Mouse (Mus musculus) neural tube, embryonic 15.5 days (tissue): ENCODE data around the gene Dusp23. TPM values are rescaled to one million over a fixed set of nuclear protein-coding genes. Genes with fewer than 3 reads are reported as not detected.

ENCODE experiments used
- ATAC-seq: fragments of 200-750 bp; cut with Nextera tagmentation; 2 replicates; pipeline ENCODE4 v1.8.0; 2017; ENCODE audit warnings: mild to moderate bottlenecking, moderate TSS enrichment, moderate library complexity; ENCODE audit not compliant: low FRiP score
- H3K27ac ChIP-seq: fragments of 300-500 bp; sonication (generic); replicated peaks from 2 replicates; pipeline ENCODE4 v1.5.1; 2015; ENCODE audit warnings: mild to moderate bottlenecking, inconsistent platforms
- H3K27me3 ChIP-seq: fragments of 300-500 bp; sonication (generic); replicated peaks from 2 replicates; pipeline ENCODE4 v1.6.1; 2015; ENCODE audit warnings: inconsistent platforms
- H3K36me3 ChIP-seq: fragments of 300-500 bp; sonication (generic); 2 replicates; pipeline ENCODE4 v1.6.1; 2015; ENCODE audit warnings: inconsistent platforms
- H3K4me1 ChIP-seq: fragments of 300-500 bp; sonication (generic); 2 replicates; pipeline ENCODE4 v1.6.1; 2015; ENCODE audit warnings: inconsistent platforms
- H3K4me2 ChIP-seq: fragments of 300-500 bp; sonication (generic); 2 replicates; pipeline ENCODE4 v1.6.1; 2015; ENCODE audit warnings: inconsistent platforms, mild to moderate bottlenecking, moderate library complexity
- H3K4me3 ChIP-seq: fragments of 300-500 bp; sonication (generic); replicated peaks from 2 replicates; pipeline ENCODE4 v1.5.1; 2015; ENCODE audit warnings: mild to moderate bottlenecking, inconsistent platforms
- H3K9ac ChIP-seq: fragments of 300-500 bp; sonication (generic); replicated peaks from 2 replicates; pipeline ENCODE4 v1.6.1; 2015; ENCODE audit warnings: mild to moderate bottlenecking, inconsistent platforms
- H3K9me3 ChIP-seq: fragments of 300-500 bp; sonication (generic); replicated peaks from 2 replicates; pipeline ENCODE4 v1.6.1; 2016; ENCODE audit warnings: inconsistent platforms
- WGBS: fragments of 180-500 bp; shearing (Covaris S2); methylation state at CpG from one replicate; pipeline ENCODE4 v1.1.7; 2015; ENCODE audit warnings: mixed read lengths; 5-methylcytosine and 5-hydroxymethylcytosine counted together
- polyA plus RNA-seq: library from polyadenylated mRNA; unstranded; fragments of >200 nt; fragmentation: Nextera tagmentation; extraction: Ambion mirVana; gene quantifications from 2 replicates; pipeline ENCODE4 v1.2.1, GENCODE M21; 2015

Dusp23 gene
- polyA plus RNA-seq, 1 experiment from 2014 or later, result 15.5 TPM

DNA sequence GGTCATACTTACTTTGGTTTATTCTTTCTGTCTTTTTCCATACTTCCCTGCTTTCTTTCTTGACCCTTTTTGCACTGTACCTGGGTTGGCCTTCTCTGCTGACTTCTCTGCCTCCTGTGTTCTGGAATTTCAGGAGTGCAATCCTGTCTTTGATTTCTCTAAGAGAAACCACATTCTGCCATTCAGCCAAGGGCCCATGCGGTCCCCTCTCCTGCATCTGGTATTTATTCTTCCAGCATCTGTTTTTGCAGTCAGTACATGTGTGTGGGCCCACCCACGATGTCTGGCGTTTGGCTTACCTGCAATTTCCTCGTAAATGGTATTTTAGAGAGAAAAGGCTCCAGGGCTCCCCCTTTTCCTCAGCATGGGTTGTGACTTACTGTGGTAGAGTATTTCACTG is 14.6 kb downstream of the Dusp23 start:
- Histone ChIP-seq H3K27me3 (no peaks in the 10 kb centered on the region; the same call in 1 of the 2 replicates), H3K9ac (no peak overlapping the region), H3K4me1 (peaks cover 25% of the 10 kb centered on the region), H3K4me2 (no peak overlapping the region), H3K36me3 (no peaks in the 10 kb centered on the region), H3K9me3 (no peaks in the 10 kb centered on the region), H3K4me3 (no peak overlapping the region), H3K27ac (no peak overlapping the region)
- ATAC-seq, result no peak
- WGBS, result 24% methylated on average over 4 of the region's 4 CpGs

DNA sequence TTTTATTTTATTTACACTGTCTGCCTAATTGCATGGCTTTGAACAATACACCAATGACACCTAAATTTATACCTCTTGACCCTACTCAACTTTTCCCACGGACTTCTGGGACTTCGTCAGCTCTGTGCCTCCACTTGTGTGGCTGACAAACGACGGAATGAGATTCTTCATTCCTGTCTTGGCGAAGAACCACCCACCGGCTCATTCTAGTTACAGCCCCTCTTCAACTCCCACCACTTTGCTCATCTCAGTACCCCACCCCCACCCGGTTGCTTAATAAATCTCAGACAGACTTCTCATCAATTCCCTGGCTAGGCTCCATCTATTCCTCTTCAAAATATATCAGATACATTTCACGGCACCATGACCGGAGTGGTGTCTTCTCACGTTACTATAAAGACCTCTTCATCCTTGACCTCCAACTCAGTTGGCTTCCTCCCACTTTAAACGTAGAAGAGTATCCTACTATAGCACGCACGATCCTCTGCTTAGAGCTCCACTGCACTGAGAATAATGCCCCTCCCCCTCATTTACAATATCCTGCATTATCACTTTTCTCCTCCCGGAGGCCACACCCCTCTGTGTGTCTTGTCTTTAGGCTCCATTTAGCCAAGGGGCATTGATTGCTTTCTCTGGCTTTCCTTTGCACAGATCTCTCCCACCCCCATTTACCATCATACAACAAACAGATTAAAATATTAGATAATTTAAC is 15.2 kb downstream of the Dusp23 start:
- Histone ChIP-seq H3K9me3 (no peaks in the 10 kb centered on the region), H3K36me3 (no peaks in the 10 kb centered on the region), H3K4me3 (peak overlapping the region; percentile 46), H3K4me1 (peaks cover 25% of the 10 kb centered on the region), H3K27ac (no peak overlapping the region), H3K4me2 (peak overlapping the region; percentile 77), H3K9ac (no peak overlapping the region), H3K27me3 (no peaks in the 10 kb centered on the region; the same call in 1 of the 2 replicates)
- ATAC-seq, result peak; percentile 71
- WGBS, result 3% methylated on average over 14 of the region's 14 CpGs

DNA sequence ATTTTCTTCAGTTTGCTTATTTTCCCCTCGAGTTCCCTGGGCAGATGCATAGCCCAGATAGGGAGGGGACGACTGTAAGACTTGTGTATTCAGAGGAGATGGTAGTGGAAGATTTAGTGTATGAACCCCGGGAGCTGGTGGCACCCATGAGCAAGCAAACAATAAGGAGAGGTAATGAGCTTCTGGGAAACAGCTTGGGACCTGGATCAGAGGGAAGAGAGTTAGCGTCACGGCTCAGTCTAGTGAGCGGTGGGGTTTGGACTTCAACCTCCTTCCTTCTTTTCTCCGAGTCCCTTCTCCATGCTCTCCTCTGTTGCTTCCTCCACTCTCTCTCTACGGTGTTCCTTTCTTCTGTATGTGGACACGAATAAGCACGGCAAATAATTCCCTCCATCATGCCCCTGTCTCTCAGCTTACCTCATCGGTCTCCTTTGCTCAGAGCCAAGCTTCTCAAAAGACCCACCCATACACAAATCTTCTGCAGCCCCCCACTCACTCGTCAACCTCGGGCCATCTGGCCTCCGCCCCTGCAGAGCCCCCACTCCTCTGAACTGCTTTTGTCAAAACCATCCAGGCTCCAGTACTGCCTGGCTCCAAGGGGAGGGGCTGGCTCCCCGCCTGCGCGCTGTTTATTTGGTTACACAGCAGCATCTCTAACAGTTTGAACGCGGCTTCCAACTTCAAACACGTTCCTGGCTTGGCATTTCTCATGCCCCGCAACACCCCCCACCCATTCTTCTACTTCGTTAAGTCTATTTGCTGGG is 16.0 kb downstream of the Dusp23 start:
- no peaks in the 10 kb centered on the region for H3K9me3 ChIP-seq
- no peaks in the 10 kb centered on the region; the same call in 1 of the 2 replicates for H3K27me3 ChIP-seq
- peaks cover 25% of the 10 kb centered on the region for H3K4me1 ChIP-seq
- H3K9ac ChIP-seq, result peak overlapping the region; percentile 53
- H3K36me3 ChIP-seq, result no peaks in the 10 kb centered on the region
- WGBS, result under 1% methylated on average over 22 of the region's 22 CpGs
- peak overlapping the region; percentile 74 for H3K27ac ChIP-seq
- H3K4me3 ChIP-seq, result peak overlapping the region; percentile 46
- ATAC-seq, result peak; percentile 91
- peak overlapping the region; percentile 77 for H3K4me2 ChIP-seq

DNA sequence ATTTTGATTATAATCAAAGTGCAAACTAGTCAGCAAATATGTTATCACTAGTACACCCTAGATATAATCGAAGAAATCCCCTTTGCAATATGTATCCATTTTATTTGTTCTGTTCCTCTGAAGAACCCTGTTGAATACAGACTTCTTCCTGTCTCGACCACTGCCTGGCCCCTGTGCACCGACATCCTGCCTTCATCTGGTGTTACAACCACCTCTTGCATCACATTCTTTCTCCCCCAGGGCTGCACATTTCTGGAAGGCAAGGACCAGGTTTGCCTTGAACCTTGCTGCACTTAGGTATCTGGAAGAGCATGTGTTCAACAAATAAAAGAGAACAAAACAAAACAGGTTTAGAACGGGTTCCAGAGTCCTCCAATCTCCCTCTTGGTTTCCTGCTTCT is 17.4 kb downstream of the Dusp23 start:
- Histone ChIP-seq H3K36me3 (no peaks in the 10 kb centered on the region), H3K4me3 (no peak overlapping the region), H3K9ac (no peak overlapping the region), H3K4me1 (peaks cover 25% of the 10 kb centered on the region), H3K27ac (no peak overlapping the region), H3K9me3 (no peaks in the 10 kb centered on the region), H3K4me2 (0 out of 2 replicates have a peak overlapping the region, but pooled peaks have one; percentile 77), H3K27me3 (no peaks in the 10 kb centered on the region)
- ATAC-seq, result no peak
- WGBS, result 68% methylated on average over 4 of the region's 4 CpGs

GRCm38 (mm10) chr1:172614654-172615053 is 18.1 kb downstream of the Dusp23 start:
- Histone ChIP-seq H3K4me1 (peaks cover 25% of the 10 kb centered on the region), H3K36me3 (no peaks in the 10 kb centered on the region), H3K4me2 (no peak overlapping the region), H3K4me3 (no peak overlapping the region), H3K27ac (no peak overlapping the region), H3K27me3 (no peaks in the 10 kb centered on the region), H3K9ac (no peak overlapping the region), H3K9me3 (no peaks in the 10 kb centered on the region)
- ATAC-seq, result no peak
- WGBS, result 82% methylated on average over 10 of the region's 10 CpGs

DNA sequence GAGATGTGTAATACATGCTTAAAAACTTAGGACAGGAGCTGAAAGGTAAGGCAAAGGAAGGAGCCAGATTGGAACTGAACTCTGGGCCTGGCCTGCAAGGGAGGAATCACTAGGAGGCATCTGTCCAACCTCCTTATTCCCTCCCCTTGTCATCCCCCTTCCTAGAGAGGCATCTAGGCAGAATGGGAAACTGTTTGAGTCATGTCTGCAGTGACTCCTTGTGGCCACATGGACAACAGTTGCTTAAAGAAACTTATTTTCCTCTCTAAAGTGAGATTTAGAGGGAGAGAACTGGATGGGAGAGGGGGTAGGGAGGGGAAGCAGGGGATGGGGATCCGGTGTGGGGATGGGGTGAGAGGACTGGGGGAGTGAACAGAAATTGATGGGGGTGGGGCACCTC is 20.0 kb downstream of the Dusp23 start:
- H3K9me3 ChIP-seq, result no peaks in the 10 kb centered on the region
- ATAC-seq, result no peak
- peaks cover 24% of the 10 kb centered on the region for H3K4me1 ChIP-seq
- H3K27me3 ChIP-seq, result no peaks in the 10 kb centered on the region
- 67% methylated on average over 1 of the region's 1 CpGs for WGBS
- H3K36me3 ChIP-seq, result no peaks in the 10 kb centered on the region
- H3K4me2 ChIP-seq, result no peak overlapping the region
- no peak overlapping the region for H3K9ac ChIP-seq
- no peak overlapping the region for H3K27ac ChIP-seq
- H3K4me3 ChIP-seq, result no peak overlapping the region

GRCm38 (mm10) chr1:172611304-172611703 is 21.5 kb downstream of the Dusp23 start:
- Histone ChIP-seq H3K4me1 (peaks cover 10% of the 10 kb centered on the region), H3K27ac (no peak overlapping the region), H3K9me3 (no peaks in the 10 kb centered on the region), H3K9ac (no peak overlapping the region), H3K36me3 (no peaks in the 10 kb centered on the region), H3K4me3 (no peak overlapping the region), H3K27me3 (no peaks in the 10 kb centered on the region), H3K4me2 (no peak overlapping the region)
- WGBS, result 82% methylated on average over 10 of the region's 10 CpGs
- ATAC-seq, result no peak

- no peak for ATAC-seq
- Histone ChIP-seq H3K27ac (no peak within 1 kb of the TSS), H3K36me3 (no peaks in the 10 kb centered on the region), H3K9ac (no peak within 1 kb of the TSS), H3K27me3 (no peaks in the 10 kb centered on the region), H3K4me2 (no peak within 1 kb of the TSS), H3K4me1 (no peaks in the 10 kb centered on the region), H3K9me3 (no peaks in the 10 kb centered on the region), H3K4me3 (no peak within 1 kb of the TSS)
- 89% methylated on average over 1 of the region's 1 CpGs for WGBS
Measured at GRCm38 (mm10) chr1:172602326-172602725, 30.4 kb downstream of the Dusp23 start, which contains the start of gene Fcrl6. TSS of gene Fcrl6 (minus strand) at chr1:172602551.

DNA sequence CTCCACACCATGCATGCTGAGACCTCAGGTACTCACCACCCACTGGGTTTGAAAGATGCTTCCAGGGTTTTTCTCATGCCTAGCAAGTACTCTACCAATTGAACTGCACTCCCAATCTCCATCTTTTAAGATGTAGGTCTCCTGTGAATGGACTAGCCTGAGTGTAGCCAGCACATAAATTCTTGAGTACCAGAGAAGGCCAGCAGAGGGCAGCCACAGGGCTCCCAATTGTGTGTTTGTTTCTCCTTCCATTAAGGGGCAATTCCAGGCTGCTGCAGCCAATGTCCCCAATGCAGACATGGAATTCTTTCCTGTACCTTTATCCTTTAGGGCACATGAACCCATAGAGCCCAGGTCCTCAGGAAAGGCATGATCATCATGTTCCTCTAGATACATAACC is 38.3 kb downstream of the Dusp23 start:
- H3K36me3 ChIP-seq, result no peaks in the 10 kb centered on the region
- no peak overlapping the region for H3K9ac ChIP-seq
- no peak overlapping the region for H3K4me2 ChIP-seq
- ATAC-seq, result no peak
- no peaks in the 10 kb centered on the region for H3K4me1 ChIP-seq
- no peak overlapping the region for H3K4me3 ChIP-seq
- H3K27me3 ChIP-seq, result no peaks in the 10 kb centered on the region
- H3K27ac ChIP-seq, result no peak overlapping the region
- no peaks in the 10 kb centered on the region for H3K9me3 ChIP-seq

- Histone ChIP-seq H3K27ac (no peak overlapping the region), H3K4me2 (no peak overlapping the region), H3K36me3 (no peaks in the 10 kb centered on the region), H3K9ac (no peak overlapping the region), H3K4me1 (no peaks in the 10 kb centered on the region), H3K27me3 (no peaks in the 10 kb centered on the region), H3K9me3 (no peaks in the 10 kb centered on the region), H3K4me3 (no peak overlapping the region)
- no peak for ATAC-seq
- WGBS, result 92% methylated on average over 2 of the region's 2 CpGs
Measured at GRCm38 (mm10) chr1:172593956-172594355, 38.8 kb downstream of the Dusp23 start.

DNA sequence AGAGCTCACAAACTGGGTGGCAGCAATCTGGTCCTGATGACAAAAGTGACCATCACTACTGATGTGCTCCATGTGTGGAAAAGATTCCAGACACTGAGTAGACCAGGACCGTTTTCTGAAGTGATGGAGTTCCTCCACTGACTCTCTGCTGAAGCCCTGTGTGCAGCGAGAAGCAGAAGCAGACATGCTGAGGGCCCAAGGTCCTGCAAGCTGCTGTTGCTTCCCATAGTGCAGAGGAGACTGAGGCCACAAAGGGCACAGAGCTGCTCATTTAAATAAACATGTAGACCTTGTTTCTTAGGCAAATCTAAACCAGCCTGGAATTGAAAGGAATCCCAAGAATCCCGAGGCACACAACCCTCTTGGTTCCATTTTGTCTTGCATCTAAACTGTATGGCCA is 39.4 kb downstream of the Dusp23 start:
- WGBS, result 72% methylated on average over 3 of the region's 3 CpGs
- Histone ChIP-seq H3K4me2 (no peak overlapping the region), H3K27ac (no peak overlapping the region)

GRCm38 (mm10) chr1:172590385-172590784 is 42.4 kb downstream of the Dusp23 start, which contains the start of gene Slamf8:
TSS of gene Slamf8 (minus strand) at chr1:172590568.
- Histone ChIP-seq H3K4me3 (no peak within 1 kb of the TSS), H3K27me3 (no peaks in the 10 kb centered on the region), H3K9ac (no peak within 1 kb of the TSS), H3K9me3 (no peaks in the 10 kb centered on the region), H3K27ac (no peak within 1 kb of the TSS), H3K36me3 (no peaks in the 10 kb centered on the region), H3K4me2 (no peak within 1 kb of the TSS), H3K4me1 (peaks cover 12% of the 10 kb centered on the region)
- WGBS, result 86% methylated on average over 7 of the region's 7 CpGs
- ATAC-seq, result no peak

More for the DNA sequence above, 39.4 kb downstream of the Dusp23 start:
- Histone ChIP-seq H3K4me1 (no peaks in the 10 kb centered on the region), H3K36me3 (no peaks in the 10 kb centered on the region), H3K4me3 (no peak overlapping the region), H3K9ac (no peak overlapping the region), H3K27me3 (no peaks in the 10 kb centered on the region), H3K9me3 (no peaks in the 10 kb centered on the region)
- ATAC-seq, result no peak
